Mouse (Mus musculus) spleen, postnatal 36 days (tissue): ENCODE data around the gene Armc9.

Experiments
- DNase-seq, 2 experiments: peaks; one replicate each; pipeline ENCODE4 v3.0.0; 2022; ENCODE audit warnings: low spot score in 2 of 2, mixed read lengths in 1 of 2

Armc9 gene

GRCm38 (mm10) chr1:86225195-86225594, 70.6 kb downstream of the Armc9 start:
- DNase-seq, result no peak

GRCm38 (mm10) chr1:86228653-86229052, 74.1 kb downstream of the Armc9 start:
- peak; percentile 75 to 79 for DNase-seq

DNA sequence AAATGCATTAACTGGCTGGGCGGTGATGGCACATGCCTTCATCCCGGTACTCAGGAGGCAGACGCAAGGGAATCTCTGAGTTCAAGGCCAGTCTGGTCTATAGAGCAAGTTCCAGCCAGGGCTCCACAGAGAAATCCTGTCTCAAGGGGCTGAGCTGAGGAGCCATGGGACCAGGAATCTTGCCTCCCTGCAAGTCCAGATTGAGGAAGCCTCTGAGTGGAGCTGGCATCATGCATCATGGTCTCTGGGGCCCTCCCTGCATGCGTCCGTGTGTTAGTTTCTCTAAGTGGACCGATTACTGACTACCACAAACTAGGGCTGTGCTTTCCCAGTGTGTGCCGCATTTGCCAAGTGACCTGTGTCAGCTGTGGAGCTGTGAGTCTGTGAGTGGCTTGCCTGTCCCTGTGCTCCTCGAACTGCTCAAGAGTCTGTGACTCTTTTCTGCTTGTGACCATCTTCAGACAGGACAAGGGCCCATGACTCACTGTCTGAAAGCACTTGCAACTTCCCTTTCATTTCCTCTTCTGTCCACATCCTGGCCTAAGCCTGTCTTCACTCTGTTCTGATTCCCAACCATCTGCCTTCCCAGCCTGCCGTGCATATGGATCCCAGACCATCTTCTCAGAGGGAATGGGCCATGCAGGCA, 74.7 kb downstream of the Armc9 start:
- peak; percentile 34 to 47 for DNase-seq

DNA sequence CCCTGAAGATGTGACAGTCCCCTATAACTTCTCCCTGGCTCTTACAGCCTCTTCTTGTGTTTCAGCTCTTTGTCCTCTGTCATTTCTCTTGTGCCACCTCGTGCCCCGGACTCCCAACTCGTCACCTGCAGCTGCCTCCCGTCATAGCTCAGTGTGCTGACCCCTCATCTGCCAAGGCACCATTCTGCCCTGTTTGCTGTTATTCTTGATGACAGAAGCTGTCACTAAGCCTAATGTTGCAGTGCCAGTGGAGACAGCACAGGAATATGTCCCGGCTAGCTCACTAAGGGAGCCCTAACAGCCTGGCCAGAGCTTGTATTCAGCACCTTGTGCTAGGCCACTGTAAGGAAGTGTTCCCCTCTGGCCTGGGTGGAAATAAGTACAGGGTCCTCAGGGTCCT, 78.1 kb downstream of the Armc9 start:
- no peak for DNase-seq

DNA sequence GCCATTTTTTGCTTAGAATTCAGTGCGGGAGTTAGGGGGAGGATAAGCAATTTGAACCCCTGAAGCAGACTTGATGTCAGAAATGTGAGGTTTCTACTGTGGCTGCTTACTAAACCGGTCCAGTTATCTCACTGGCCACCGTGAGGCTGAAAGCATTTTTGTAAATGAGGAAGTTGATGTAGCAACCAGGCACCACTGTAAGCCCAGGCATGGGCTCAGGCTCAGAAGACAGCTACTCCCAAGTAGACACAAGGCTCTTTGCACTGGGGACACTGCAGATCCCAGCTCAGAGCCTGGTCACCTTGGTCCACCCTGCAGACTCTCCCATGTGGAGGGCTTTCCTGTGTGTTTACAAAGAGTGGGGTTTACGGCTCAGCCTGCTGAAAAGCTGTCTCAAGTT, 79.2 kb downstream of the Armc9 start:
- peak; percentile 36 to 63 for DNase-seq

DNA sequence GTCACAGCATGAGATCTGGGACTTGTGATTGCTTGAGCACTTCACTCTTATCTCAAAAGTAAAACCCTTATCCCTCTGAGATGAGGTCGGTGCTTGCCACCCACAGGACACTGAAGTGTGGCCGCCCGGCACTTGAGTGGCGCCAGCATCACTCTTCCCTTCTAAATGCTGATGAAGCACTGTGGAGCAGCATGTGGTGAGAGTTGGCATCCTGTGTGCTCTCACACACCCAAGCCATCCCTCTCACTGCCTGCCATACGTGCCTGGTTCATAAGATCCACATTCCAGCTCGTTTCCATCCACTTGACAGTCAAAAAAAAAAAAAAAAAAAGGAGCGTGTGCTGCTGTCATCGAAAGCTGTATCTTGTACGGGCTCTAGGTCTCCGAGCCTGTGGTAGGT, 80.5 kb downstream of the Armc9 start:
- DNase-seq, result no peak

DNA sequence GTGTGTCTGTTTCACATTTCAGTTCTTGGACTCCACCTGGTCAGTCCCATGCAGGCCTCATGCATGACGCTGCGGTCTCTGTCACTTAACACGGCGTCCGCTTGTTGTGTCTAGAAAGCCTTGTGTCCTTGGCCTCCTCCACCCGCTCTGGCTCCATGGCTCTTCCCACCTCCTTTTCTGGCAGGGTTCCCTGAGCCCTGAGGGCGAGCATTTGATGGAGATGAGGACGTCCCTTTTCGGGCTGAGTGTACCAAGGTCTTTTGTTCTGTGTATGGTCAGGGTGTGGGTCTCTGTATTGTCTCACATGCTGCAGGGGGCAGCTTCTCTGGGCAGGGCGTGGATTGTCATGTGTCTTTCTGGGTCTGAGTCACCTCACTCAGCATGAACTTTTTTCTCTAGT, 81.9 kb downstream of the Armc9 start:
- no peak for DNase-seq

- no peak for DNase-seq
Observed at GRCm38 (mm10) chr1:86239010-86239409, 84.4 kb downstream of the Armc9 start.

DNA sequence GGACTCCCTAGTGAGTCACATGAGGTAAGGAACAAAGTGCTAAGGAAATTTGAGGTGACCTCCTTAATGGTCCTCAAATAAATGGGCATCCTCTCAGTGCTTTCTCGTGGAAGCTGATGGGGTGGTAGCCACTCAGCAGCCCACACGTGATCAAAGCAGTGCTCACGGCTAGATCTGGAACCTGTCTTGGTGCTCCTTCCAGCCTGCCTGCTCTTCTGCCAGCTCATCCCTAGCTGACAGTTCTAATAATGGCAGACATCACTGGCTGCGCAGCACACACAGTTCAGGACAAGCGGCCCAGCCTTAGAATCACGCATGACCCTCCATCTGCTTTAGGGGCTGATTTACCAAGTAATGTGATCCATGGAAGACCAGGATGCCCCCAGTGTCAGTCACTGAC, 85.3 kb downstream of the Armc9 start:
- DNase-seq, result no peak

DNA sequence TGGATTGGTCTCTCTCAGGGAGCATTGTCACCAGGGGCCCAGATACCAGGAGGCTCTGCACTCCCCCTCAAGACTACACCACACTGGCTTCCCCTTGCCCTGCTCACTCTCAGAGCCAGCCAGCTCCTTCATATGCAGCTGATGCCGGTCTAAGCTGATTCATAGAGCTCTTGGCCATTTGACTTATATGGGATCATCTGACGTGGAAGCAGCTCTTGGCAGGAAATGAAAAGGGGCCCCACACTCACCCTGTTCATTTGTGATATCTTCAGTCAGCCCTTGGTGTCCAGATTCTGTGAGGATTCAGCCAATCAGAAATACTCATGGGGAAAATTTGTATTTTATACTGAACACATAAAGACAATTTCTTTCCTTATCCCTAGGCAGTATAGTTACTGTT, 86.4 kb downstream of the Armc9 start:
- DNase-seq, result no peak

- no peak for DNase-seq
Observed at GRCm38 (mm10) chr1:86243490-86243889, 88.9 kb downstream of the Armc9 start.

DNA sequence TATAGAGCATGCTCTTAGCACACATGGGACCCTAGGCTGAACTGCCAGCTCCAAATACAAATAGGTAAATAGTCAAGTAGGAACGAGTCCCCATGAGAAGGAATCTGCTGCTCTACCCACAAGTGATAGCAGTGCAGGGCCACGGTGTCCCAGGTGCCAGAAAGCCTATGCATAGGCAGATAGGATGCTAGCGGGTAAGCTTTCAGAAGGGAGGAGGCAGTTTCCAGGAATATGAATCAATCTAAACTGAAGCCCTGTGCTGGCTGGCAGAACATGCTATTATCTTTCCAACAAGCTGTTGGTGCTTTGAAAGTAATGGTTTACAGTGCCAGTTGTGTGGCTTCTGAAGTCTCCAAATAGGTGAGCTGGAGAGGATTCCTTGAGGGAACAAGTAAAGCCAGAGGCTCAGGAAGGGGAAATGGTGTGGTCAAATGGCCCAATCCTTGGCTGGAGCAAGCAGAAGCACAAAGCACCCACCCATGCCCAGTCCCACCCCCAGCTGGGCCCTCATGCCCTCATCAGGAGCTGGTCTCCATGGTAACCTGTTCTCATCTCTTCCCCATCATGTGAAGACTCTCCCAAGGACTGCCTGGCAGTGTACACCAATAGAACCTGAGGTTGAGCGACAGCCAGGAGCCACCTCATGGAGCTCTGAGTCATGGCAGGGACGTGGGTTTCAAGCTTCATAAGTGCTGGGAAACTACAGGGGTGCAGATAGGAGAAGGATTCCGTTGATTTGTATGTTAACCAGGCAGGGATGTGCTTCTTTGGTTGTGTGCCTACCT, 90.9 kb downstream of the Armc9 start:
- DNase-seq, result no peak

- peak; percentile 32 to 42 for DNase-seq
Observed at GRCm38 (mm10) chr1:86253410-86253809, 98.8 kb downstream of the Armc9 start.

GRCm38 (mm10) chr1:86256311-86256710, 101.7 kb downstream of the Armc9 start:
- no peak for DNase-seq

GRCm38 (mm10) chr1:86257228-86257627, 102.6 kb downstream of the Armc9 start:
- DNase-seq, result no peak

GRCm38 (mm10) chr1:86258171-86258824, 103.7 kb downstream of the Armc9 start:
- DNase-seq, result peak; percentile 17 to 29

GRCm38 (mm10) chr1:86263564-86264339, 109.2 kb downstream of the Armc9 start:
- peak; percentile 49 to 57 for DNase-seq

- peak; percentile 73 to 78 for DNase-seq
Observed at GRCm38 (mm10) chr1:86265060-86265459, 110.5 kb downstream of the Armc9 start.

DNA sequence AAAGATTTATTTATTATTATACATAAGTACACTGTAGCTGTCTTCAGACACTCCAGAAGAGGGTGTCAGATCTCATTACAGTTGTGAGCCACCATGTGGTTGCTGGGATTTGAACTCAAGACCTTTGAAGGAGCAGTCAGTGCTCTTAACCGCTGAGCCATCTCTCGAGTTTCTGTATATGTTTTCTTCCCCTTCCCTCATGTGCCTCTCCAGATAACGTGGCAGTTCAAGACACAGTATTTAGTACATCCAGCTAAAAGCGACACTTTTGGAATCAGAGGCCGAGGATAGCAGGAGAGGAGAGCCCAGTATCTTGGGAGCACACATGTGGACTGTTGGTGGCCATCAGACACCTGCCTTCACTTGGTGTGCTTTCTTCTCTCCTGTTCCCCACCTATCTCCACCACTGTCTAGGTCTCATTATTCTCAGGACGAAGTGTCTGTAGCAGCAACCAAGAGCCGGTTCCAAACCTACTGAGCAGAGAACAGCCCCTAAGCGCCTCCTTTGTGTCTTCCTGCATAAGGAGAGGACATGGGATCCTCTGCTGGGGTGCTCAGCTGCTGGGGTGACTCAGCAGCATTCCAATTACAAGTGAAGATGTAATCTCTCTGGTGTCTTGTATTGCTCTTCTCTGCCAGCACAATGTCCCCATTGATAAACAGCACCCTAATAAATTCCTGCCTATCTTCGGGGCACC, 114.1 kb downstream of the Armc9 start:
- no peak for DNase-seq

DNA sequence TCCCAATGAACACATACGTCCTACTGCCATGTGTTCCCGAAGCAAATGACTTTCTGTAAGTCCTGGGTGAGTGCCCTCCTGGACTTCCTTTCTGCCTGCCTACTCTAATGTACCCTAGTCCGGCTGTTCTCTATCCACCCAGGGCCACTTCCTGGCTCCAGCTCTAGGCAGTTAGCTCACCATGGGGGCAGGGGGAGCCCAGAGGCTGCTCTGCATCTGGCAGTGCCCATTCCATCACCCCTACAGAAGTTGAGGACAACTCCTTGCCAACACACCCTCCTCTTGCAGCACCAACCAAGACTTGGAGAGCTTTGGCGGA, 114.6 kb downstream of the Armc9 start:
- DNase-seq, result no peak

DNA sequence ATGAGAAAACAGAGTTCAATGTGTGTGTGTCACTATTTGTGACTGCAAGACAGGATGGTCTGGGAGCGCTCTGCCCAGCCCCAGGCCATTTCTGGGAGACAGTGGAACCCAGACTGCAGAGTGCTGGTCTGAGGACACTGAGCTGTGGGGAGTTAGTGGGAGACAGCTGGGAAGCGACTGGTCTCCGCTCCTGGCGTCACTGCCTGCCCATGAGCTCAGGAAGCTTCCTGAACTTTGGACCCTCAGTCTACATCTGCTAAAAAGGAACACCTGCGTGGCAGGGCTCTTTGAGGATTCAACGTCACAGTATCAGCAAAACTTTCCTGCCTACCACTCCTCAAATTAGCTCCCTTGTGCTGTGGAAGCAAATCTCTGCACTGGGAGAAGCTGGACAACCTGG, 117.1 kb downstream of the Armc9 start:
- DNase-seq, result no peak

DNA sequence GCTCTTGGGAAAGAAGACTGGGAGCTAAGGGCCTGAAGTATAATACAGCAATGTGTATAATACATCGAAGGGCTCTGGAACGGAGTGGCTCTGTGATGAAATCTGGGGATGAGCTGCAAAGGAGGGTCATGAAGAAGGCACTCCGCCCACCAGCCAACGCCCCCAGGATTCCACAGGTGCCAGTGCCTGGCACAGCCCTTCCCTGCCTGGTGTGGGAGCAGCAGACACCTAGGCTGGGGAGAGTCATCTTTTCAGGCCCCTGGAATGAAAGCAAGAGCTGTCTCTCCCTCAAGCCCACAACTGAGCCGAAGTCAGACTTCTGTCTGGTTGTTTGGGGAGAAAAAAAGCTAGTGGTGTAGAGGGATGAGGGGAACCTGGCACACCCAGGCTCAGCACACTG, 122.5 kb downstream of the Armc9 start:
- no peak for DNase-seq
